Mouse (Mus musculus): ENCODE results near the gene Eif5a2.
A peak's percentile ranks its signal among the peaks of the same experiment; 100 is the strongest.

Eif5a2 gene

DNA sequence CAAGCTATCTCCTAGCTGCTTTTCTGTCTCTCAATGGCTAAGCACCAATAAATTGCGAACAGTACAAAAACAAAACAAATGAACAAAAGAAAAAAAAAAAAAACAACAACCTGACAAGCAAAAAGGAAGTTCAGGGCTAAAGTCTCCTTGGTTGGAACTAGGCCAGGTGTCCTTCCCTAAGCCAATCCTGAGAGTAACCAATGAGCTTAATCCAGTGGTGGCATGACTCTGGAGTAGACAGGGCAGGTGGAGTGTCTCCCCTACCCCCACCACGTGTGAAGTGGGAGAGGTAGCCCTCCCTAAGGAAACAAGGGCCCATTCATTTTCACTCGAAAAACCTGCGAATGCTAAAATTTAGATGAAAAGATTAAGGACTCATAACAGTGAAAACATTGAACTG is 30.4 kb downstream of the Eif5a2 start:
- no peak for DNase-seq (ENCODE audit: low spot score)

DNA sequence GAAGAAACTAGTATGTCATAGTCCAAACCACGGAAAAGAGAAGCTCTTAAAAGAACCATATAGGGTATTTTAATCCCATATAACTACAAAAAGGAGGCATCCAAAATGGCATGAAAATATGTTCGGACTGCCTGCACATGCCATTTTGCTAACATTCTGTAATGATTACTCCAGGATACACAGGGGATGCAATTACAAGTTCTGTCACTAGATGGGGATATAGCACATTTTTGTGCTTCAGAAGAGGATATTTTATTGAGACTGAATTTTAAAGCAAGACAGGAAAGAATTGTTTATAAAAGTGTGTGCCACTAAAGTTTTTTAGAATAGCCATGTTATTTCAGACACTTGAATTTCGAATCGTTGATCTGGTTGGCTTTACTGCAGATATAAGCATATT is 33.3 kb downstream of the Eif5a2 start:
- peak; percentile 88 for DNase-seq (ENCODE audit: low spot score)

GRCm38 (mm10) chr3:28816010-28816540 is 35.0 kb downstream of the Eif5a2 start:
- no peak for DNase-seq (ENCODE audit: low spot score)

DNA sequence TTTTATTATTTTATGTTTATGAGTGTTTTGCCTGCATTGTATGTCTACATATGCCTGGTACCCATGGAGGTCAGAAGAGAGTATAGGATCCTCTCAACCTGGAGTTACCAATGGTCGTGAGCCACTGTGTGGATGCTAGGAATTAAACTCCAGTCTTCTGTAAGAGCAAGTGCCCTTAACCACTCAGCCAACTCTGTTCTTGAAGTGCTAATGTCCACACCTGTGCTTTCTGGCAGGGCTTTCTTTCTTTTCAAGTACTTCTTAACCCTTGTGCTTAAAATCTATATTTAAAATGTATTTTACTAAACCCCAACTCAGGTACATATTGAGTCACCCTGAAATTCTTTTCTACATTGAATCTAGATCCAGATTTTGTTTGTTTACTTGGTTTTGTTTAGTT is 45.2 kb downstream of the Eif5a2 start:
- no peak for DNase-seq (ENCODE audit: low spot score)

- DNase-seq (ENCODE audit: low spot score) = no peak
Measured at GRCm38 (mm10) chr3:28827605-28828004, 46.5 kb downstream of the Eif5a2 start.

DNA sequence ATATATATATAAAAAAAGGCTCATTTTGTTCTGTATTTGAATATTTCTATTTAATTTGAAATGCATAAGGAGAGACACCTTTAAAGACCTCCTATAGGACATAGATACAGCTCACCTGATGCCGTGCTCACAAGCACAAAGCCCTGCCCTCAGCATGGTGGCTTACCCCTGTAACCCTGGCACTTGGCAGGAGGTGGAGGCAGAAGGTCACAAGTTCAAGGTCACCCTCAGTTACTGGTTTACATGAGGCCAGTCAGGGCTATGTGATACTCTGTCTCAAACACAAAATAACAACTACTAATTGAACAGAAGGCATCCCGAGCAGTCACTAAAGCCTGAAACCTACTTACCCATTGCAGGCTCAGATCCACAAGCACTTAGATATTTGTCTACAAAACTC is 48.4 kb downstream of the Eif5a2 start:
- DNase-seq (ENCODE audit: low spot score) = no peak

DNA sequence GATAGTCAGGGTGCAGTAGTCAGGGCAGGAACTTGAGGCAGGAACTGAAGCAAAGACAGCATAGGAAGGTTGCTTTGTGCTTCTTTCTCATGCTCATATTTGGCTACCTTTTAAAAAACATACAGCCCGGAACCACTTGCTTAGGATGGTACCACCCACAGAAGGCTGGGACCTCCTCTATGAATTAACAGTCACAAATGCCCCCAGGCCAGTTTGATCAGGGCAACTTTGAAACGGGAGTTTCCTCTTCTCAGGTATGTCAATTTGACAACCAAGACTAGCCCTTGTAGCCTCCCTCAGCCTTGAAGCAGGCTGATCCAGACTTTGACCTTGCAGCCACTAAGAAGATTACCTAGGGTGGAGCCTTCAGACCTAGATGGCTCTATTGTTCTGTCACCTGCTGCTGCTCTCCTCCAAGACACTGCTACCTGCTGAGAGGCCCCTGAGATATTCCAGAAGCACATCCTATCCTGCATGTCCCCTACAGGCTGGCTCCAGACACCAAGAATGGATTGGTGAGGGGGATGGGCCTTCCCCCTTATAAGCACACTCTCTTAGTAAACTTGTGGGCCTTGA is 55.8 kb downstream of the Eif5a2 start:
- no peak for DNase-seq (ENCODE audit: low spot score)

DNA sequence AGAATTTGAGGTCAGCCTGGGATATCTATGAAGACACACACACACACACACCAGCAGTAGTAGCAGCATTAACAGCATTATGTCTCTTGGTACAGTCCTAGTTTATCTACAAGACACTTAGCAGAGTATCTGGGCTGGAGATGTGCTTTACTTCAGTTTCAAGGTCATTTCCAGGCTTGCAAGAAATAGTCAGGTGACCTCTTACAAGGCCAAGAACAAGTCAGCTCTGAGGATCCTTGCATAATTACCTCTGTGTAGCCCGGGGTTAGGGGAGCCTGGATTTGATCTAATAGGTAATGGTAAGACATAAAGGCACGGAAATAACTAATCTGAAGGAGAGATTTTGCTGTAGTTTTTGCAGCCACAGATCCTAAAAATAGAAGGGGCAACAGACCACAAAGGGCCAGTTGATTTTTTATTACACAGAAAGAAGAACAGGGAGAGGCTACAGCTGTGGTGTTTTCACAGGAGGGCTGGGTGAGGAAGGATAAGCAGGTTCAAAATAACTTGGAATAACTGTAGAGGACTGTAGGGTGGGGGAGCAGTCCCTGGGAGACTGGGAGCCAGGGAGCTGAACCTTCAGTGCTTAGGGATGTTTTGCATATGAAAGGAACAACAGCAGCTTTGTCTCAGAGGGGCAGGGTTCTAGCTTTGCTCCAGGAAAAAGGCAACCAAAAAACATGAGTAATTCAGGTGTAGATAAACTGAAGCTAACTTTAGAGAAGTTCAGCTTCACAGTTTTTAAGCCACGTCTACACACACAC is 61.0 kb downstream of the Eif5a2 start:
- peak; percentile 20 for DNase-seq (ENCODE audit: low spot score)

- DNase-seq (ENCODE audit: low spot score) = no peak
Measured at GRCm38 (mm10) chr3:28843231-28843630, 62.2 kb downstream of the Eif5a2 start.

- DNase-seq (ENCODE audit: low spot score) = no peak
Measured at GRCm38 (mm10) chr3:28847115-28847514, 66.0 kb downstream of the Eif5a2 start.

All from retina, embryonic 14.5 days (tissue).